In genomic region chr13:96695428-96695827, GRCm38 (mm10) we compare ENCODE assay signal across 33 mouse cellular contexts. TPM values are rescaled to one million over a fixed set of nuclear protein-coding genes. Genes with fewer than 3 reads are reported as not detected.
"Had no signal": no experiment of that assay in that cellular context is flagged by ENCODE, and none has a peak within 500 bp of the region (broad histone marks: within the 10 kb centered on the region; RNA-seq: fewer than 3 reads in every experiment).

No protein-coding gene starts in this region.

- H3K4me1 ChIP-seq: heart, embryonic 15.5 days; hindbrain, embryonic 13.5 days; hindbrain, embryonic 15.5 days; kidney, embryonic 15.5 days; limb, embryonic 10.5 days; limb, embryonic 12.5 days had no signal

- H3K27ac ChIP-seq: heart, adult 2 months; heart, embryonic 13.5 days; heart, embryonic 15.5 days; hindbrain, embryonic 13.5 days; hindbrain, embryonic 15.5 days; hindbrain, postnatal 0 days; kidney, embryonic 15.5 days; kidney, postnatal 0 days; left cerebral cortex, adult 2 months; limb, embryonic 10.5 days; limb, embryonic 12.5 days; liver, embryonic 12.5 days; liver, embryonic 14.5 days had no signal

- H3K27me3 ChIP-seq: heart, embryonic 13.5 days; heart, embryonic 15.5 days; hindbrain, embryonic 13.5 days; hindbrain, embryonic 15.5 days; kidney, embryonic 15.5 days; limb, embryonic 12.5 days; liver, embryonic 12.5 days had no signal

- DNase-seq: gastrocnemius, postnatal 14 days; gastrocnemius, postnatal 36 days; heart, adult 11 months; heart, adult 2 months; heart, postnatal 14 days; heart, postnatal 36 days; kidney, adult 11 months; kidney, adult 2 months; kidney, adult 9 months; kidney, postnatal 14 days; kidney, postnatal 36 days; layer of hippocampus, adult 9-11 months; layer of hippocampus, postnatal 36 days had no signal

- H3K36me3 ChIP-seq: heart, embryonic 13.5 days; heart, embryonic 15.5 days; hindbrain, embryonic 13.5 days; hindbrain, embryonic 15.5 days; kidney, embryonic 15.5 days; limb, embryonic 10.5 days; limb, embryonic 12.5 days; liver, embryonic 12.5 days had no signal

- H3K9ac ChIP-seq: heart, embryonic 13.5 days; heart, embryonic 15.5 days; hindbrain, embryonic 13.5 days; hindbrain, embryonic 15.5 days; kidney, embryonic 15.5 days; limb, embryonic 12.5 days; liver, embryonic 12.5 days; liver, embryonic 14.5 days had no signal

- H3K4me2 ChIP-seq: heart, embryonic 11.5 days; heart, embryonic 13.5 days; heart, embryonic 15.5 days; hindbrain, embryonic 13.5 days; hindbrain, embryonic 15.5 days; kidney, embryonic 15.5 days; limb, embryonic 12.5 days; liver, embryonic 12.5 days had no signal

- ATAC-seq: hindbrain, postnatal 0 days; intestine, embryonic 16.5 days; liver, embryonic 12.5 days had no signal

- H3K9me3 ChIP-seq: heart, embryonic 13.5 days; heart, embryonic 15.5 days; hindbrain, embryonic 13.5 days; hindbrain, embryonic 15.5 days; kidney, embryonic 15.5 days; limb, embryonic 10.5 days; limb, embryonic 12.5 days; liver, embryonic 12.5 days had no signal

- H3K4me3 ChIP-seq: heart, adult 2 months; heart, embryonic 13.5 days; heart, embryonic 15.5 days; hindbrain, embryonic 13.5 days; hindbrain, embryonic 15.5 days; kidney, embryonic 15.5 days; left cerebral cortex, adult 2 months; limb, embryonic 10.5 days; limb, embryonic 12.5 days; liver, embryonic 12.5 days had no signal

RNA-seq across cellular contexts. Expression of gene Ankrd31, which starts 52.6 kb away (rescaled TPM):
- total RNA-seq: gastrocnemius, adult 18-20 months; gastrocnemius, adult 8-10 months; gastrocnemius, postnatal 14 days; gastrocnemius, postnatal 36 days; heart, adult 2 months; heart, postnatal 14 days; heart, postnatal 36 days; hematopoietic stem cell, adult 5-6 weeks had no signal
- polyA plus RNA-seq: heart, adult 2 months; heart, embryonic 11.5 days; heart, embryonic 13.5 days; heart, embryonic 15.5 days; heart, postnatal 0 days; hindbrain, embryonic 11.5 days; hindbrain, embryonic 13.5 days; hindbrain, embryonic 15.5 days; hindbrain, postnatal 0 days; kidney, adult 2 months; kidney, embryonic 15.5 days; kidney, postnatal 0 days; large intestine, adult 2 months; limb, embryonic 10.5 days; limb, embryonic 12.5 days had no signal
